Mouse (Mus musculus) left cerebral cortex, adult 18-20 months (tissue): ENCODE data around the gene Defa33. TPM values are rescaled to one million over a fixed set of nuclear protein-coding genes. Genes with fewer than 3 reads are reported as not detected.
"Not testable (repeated sequence)": the region's sequence is repeated elsewhere in the genome, so short reads cannot be mapped to it uniquely, and the experiment has no call there.

Source experiments
- DNase-seq, 2 experiments: peaks; one replicate each; pipeline ENCODE4 v3.0.0; 2021 to 2022; ENCODE audit warnings: low spot score in 2 of 2, mixed read lengths in 1 of 2
- long read RNA-seq, 2 experiments: library from polyadenylated mRNA; stranded (forward); transcript quantifications; one replicate each; pipeline ENCODE4 v2.0.0; 2021
- total RNA-seq, 2 experiments: library from RNA; stranded (reverse); gene quantifications; 2 replicates each; pipeline ENCODE4 v1.2.3; 2021

Defa33 gene
- not detected for total RNA-seq
- long read RNA-seq, experiment 1 = 0 reads
- long read RNA-seq, experiment 2 = 0 reads

- not testable (repeated sequence) for DNase-seq
These were observed at the start of gene Defa33 for GRCm38 (mm10) chr8:21391511-21391910. Gene Defa33, plus strand, starts transcription at chr8:21391811.

DNA sequence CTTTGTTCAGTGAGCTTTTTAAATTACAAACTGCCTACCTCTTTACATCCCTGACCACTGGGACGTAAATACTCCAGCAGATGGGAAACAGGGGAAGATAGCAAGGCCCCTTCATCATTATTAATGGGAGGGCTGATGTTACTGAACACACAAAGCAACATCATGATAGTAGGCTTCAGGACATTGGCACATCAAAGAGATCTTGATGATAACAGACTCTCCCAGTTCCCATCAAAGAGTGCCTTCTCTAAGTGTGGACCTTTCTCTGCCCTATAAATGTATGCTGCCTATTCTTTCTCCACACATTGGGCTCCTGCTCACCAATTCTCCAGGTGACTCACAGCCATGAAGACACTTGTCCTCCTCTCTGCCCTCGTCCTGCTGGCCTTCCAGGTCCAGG is 13.4 kb upstream of the Defa33 start, which contains the start of gene Defa2:
Gene Defa2 (plus strand): TSS at position 301 of the 400 bp plus-strand sequence.
- DNase-seq = not testable (repeated sequence)

DNA sequence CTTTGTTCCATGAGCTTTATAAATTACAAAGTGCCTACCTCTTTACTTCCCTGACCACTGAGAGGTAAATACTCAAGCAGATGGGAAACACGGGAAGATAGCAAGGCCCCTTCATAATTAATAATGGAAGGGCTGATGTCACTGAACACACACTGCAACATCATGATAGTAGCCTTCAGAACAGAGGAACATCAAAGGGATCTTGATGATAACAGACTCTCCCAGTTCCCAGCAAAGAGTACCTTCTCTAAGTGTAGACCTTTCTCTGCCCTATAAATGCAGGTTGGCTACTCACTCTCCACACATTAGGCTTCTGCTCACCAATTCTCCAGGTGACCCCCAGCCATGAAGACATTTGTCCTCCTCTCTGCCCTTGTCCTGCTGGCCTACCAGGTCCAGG is 35.5 kb downstream of the Defa33 start, which contains the start of gene Defa36:
Gene Defa36 (plus strand): TSS at position 301 of the 400 bp plus-strand sequence.
- DNase-seq = not testable (repeated sequence)

Other genes starting within 250 kb of the Defa33 start
- not detected for gene Defa22, start 229.5 kb upstream of the Defa33 start, total RNA-seq
- gene Defa31, start 200.2 kb upstream of the Defa33 start, total RNA-seq = not detected
- gene Gm15293, start 190.2 kb upstream of the Defa33 start, total RNA-seq = not detected
- not detected for gene Gm15292, start 142.1 kb upstream of the Defa33 start, total RNA-seq
- not detected for gene Defa27, start 76.3 kb upstream of the Defa33 start, total RNA-seq
- not detected for gene Defa29, start 64.8 kb upstream of the Defa33 start, total RNA-seq
- gene Defa2, start 13.3 kb upstream of the Defa33 start, total RNA-seq = not detected
- not detected for gene Defa36, start 35.6 kb downstream of the Defa33 start, total RNA-seq
- not detected for gene Gm7849, start 64.7 kb downstream of the Defa33 start, total RNA-seq
- not detected for gene Defa20, start 117.4 kb downstream of the Defa33 start, total RNA-seq
- not detected for gene Defa32, start 137.2 kb downstream of the Defa33 start, total RNA-seq
- not detected for gene Defa37, start 173.6 kb downstream of the Defa33 start, total RNA-seq
- gene Defa28, start 191.2 kb downstream of the Defa33 start, total RNA-seq = not detected
- gene Gm7861, start 202.7 kb downstream of the Defa33 start, total RNA-seq = not detected
- not detected for gene Defa26, start 226.4 kb downstream of the Defa33 start, total RNA-seq